Mouse (Mus musculus): ENCODE results near the gene Map2k7.

Gene Map2k7

DNA sequence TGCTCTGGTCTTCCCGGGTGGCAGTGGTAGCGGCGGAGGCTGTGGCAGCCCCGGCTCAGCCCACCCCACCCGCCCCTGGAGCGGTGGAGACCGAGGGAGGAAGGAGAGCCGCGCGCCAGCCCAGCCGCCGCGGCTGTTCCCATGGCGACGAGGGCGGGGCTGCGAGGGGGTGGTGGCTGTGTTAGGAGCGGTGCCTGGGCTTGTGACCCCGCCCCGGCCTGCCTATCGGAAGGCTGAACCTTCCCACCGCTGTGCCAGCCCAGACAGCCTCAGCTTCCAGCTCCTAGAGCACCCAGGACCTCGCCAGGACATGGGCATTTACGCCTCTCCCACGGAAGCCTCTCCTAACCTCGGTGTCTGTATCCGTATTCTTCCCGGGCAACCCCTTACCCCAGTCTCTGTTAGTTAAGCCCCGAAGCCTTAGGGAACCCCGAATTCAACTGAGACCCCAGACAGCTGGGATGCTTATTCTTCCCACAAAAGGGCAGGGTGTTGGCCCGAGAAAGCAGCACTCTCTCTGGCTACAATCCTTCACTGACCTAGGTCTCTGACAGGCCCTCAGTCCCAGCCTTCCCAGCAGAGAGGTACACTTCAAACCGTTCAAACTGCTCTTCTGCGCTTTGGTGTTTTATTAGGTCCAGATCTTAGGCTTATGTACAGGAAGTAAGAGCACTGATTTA is 20.7 kb downstream of the Map2k7 start, which contains the start of gene Ctxn1:
Ctxn1 (minus strand) TSS at position 150 of the 680 bp plus-strand sequence.
- DNase-seq (ENCODE audit: low read depth, low spot score), result peak; percentile 73

DNA sequence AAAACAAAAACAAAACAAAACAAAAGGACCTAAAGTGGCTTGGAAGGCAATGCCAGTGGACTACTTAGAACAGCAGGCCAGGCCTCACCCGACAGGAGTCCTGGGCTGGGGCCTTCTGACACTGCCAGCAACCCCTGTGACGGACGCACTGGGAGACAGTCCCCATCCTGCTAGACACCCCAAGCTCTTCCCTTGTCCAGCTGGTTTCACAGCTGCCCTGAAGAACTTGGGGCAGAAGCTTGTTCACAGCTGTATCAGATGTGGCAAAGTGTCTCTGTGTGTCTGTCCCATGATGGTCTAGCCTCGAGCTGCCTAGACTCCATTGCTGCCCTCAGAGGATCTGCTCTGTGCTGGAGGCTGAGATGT is 21.2 kb downstream of the Map2k7 start:
- no peak for DNase-seq (ENCODE audit: low read depth, low spot score)

DNA sequence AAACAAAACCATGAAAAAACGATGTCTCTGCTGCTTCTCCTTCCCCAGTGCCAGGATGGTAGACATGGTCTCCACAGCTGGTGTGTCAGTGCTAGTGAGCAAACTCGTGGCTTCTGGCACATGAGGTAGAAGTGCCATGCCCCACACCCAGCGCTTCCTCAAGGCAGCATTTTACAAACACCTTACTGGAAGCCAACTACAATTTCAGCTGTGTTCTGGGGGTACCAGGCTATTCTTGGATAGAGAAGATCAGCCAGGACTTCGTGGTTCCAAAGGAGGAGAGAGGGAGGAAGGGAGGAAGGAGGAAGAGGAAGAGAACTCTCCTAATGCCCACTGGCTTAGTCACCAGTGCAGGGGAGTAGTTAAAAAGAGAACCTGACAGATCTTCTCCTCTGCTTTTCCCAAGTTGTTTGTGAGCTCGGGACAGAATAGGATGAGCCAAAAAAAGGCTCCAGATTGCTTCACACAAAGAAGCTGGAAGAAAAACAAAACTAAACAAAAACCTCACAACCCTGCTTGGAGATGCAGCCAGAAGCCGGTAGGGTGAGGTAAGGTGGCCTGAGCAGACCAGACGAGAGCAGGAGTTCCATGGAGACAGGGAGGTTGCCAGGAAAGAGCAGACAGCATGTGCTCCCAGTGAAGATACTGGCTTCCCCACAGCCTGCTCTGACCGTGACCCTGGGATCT is 24.7 kb downstream of the Map2k7 start:
- no peak for DNase-seq (ENCODE audit: low read depth, low spot score)

DNA sequence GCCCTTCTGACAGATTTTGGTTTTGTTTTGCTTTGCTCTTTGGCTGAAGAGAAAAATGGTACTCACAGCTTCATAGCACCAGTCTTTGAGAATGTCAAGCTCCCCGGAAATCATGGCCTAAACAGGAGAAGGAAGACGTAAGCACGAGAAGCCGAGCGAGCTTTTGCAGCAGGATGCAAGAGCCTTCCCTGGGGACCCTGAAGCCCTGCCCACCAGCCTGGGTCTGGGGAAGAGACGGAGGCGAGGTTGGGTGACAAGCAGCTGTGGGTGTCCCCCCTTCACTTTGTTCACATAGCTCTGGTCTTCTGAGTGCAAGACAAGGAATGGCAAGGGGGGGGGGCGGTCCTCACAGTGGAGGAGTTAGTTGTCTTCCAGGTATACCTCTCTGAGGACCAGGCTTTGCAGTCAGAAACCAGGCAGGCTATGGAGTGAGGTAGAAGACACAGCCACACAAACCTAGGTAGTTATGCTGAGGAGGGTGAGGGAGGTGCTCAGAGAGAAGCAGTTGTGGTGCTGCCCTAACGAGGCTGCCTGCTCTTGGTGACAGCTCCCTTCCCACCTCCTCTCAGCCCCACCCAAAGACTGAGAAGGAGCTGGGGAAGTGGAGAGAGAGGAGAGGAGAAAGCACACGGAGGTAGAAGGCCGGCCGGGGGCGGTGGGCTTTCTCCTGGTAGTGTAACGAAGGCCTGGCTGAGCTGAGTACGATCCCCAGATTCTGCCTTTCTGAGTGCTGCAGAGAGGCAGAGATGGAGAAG is 26.8 kb downstream of the Map2k7 start:
- DNase-seq (ENCODE audit: low read depth, low spot score), result no peak

DNA sequence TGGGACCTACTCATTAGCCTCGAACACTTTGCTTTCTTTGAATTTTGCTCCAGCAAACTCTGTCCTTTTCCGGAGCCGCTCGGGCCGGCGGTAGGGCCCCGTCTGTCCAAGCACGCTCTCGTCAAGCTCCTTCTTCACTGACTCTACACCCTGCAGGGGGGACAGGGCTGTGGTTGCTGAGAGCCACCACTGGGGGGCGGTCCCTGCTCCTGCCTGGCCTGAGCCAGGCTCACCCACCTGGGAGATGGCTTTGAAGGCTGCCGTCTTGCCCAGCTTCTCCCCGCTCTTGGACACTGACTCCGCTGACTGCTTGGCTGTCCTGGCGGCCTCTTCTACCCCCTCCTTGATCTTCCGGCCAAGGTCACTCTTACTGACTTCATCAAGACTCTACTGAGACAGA is 29.1 kb downstream of the Map2k7 start:
- no peak for DNase-seq (ENCODE audit: low read depth, low spot score)

DNA sequence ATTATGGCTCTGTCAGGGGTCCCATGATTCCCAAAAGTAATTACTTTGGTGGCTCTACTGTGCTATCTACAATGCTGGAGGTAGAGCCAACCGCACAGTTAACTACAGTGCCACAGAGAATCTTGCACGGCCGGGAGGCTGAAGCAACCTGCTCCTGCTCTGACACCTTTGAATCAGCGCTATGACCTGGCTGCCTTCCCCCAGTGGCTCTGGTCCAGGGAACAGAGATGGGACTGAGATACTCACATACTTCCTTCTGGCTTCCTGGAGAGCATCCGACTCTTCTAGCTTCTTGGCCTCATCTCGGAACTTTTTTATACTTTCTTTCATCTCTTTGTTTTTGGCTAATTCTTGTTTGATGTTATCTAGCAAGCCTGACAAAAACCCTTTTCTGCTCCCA is 31.1 kb downstream of the Map2k7 start:
- DNase-seq (ENCODE audit: low read depth, low spot score), result no peak

DNA sequence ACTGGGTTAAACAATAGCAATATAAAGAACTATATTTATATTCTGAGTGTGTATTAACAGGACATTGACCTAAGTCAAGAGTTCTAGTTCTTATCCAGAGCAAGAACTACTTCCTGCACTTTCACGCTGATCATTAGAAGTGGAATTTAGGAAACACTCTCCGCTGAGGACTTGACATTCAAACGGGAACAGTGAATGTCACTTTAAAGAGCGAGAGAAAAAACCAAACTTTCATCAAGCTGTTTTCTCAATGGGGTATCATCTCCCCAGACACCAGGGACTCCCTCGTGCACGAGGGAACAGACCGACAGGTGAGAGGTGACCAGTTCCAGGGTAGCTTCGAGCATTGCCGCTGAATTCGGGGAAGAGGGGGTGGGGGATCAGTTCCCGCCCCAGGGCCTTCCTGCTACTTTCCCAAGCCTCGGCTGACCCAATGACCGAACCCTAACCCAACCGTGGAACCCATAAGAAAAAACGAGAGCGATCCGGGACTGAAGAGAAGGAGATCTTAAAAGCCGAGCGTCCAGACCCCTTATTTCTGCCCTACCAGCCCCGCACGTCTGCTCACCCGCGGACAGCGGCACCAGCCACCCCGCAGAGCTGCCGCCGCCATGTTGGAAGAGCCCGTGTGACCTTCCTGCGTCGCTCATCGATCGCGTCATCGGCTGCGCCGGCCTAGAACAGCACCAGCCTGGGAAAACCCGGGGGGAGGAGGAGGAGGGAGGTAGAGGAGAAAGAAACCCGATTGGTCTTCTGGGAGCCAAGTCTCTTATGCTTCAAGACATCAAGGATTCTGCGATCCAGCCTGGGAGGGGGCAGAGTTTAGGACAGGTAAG is 37.0 kb downstream of the Map2k7 start, which contains the start of gene Timm44:
Timm44 (minus strand) TSS at position 639 of the 836 bp plus-strand sequence.
- peak; percentile 94 for DNase-seq (ENCODE audit: low read depth, low spot score)

DNA sequence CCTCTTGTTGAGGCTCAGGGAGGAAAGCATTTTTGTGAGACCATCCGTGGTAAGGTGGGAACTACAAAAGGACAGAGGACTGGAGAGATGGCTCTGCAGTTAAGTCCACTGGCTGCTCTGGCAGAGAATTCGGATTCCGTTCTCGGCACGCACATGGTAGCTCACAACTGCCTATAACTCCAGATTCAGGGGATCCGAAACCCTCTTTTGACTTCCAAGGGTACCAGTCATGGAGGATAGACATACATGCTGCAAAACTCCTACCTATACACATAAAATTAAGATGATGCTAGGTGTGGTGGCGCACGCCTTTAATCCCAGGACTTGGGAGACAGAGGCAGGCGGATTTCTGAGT is 37.5 kb downstream of the Map2k7 start:
- no peak for DNase-seq (ENCODE audit: low read depth, low spot score)

DNA sequence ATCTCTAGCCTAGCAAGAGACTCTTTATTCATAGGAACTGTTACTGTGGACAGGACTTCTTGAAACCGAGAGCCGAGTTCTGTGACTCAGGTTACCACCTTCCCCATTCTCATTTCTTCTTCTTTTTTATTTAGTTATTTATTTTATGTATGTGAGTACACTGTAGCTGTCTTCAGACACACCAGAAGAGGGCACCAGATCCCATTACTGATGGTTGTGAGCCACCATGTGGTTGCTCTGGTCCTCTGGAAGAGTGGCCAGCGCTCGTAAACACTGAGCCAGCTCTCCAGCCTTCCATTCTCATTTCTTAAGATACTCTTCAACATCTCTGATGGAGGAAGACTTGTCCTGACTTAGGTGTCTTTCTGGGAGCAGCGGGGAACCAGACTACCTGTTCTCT is 54.2 kb downstream of the Map2k7 start:
- no peak for DNase-seq (ENCODE audit: low read depth, low spot score)

Data from skeletal muscle tissue, adult 2 months (tissue).